Mouse (Mus musculus) heart, postnatal 36 days (tissue): ENCODE data around the gene Olfr1442. TPM values are rescaled to one million over a fixed set of nuclear protein-coding genes. Genes with fewer than 3 reads are reported as not detected.

Experiments
- DNase-seq, 2 experiments: peaks; one replicate each; pipeline ENCODE4 v3.0.0; 2021 to 2022
- intact Hi-C: fragments of 180-260 bp; cut with DNase I; formaldehyde crosslinking; loops from one replicate; pipeline ENCODE4 v1.15.1; 2025
- total RNA-seq, 2 experiments: library from RNA; stranded (reverse); gene quantifications; 2 replicates each; pipeline ENCODE4 v1.2.3; 2021

Olfr1442 gene
- total RNA-seq, 2 experiments from 2014 or later, result not detected

- intact Hi-C loops, result no loop called here
- no peak for DNase-seq
These were observed 55.6 kb downstream of the Olfr1442 start for GRCm38 (mm10) chr19:12725851-12726250.

Other genes starting within 250 kb of the Olfr1442 start
- gene Pfpl, start 242.5 kb upstream of the Olfr1442 start, total RNA-seq, result not detected
- gene Mpeg1, start 209.7 kb upstream of the Olfr1442 start, total RNA-seq, result 10 to 100 TPM in 1 of 2 experiments, 1 to 10 TPM in 1; 8.6 to 12.2 TPM
- gene Dtx4, start 169.0 kb upstream of the Olfr1442 start, total RNA-seq, result 1 to 10 TPM; 6.4 to 7.8 TPM
- 1 to 10 TPM; 5.9 to 6.9 TPM for gene Fam111a, start 124.7 kb upstream of the Olfr1442 start, total RNA-seq
- not detected for gene Gm4952, start 70.5 kb upstream of the Olfr1442 start, total RNA-seq
- gene Glyat, start 37.1 kb upstream of the Olfr1442 start, total RNA-seq, result not detected
- gene Olfr1443, start 7.7 kb downstream of the Olfr1442 start, total RNA-seq, result not detected
- gene Keg1, start 25.3 kb downstream of the Olfr1442 start, total RNA-seq, result not detected
- gene Cntf, start 95.2 kb downstream of the Olfr1442 start, total RNA-seq, result 1 to 10 TPM; 1.6 TPM
- gene Zfp91, start 125.7 kb downstream of the Olfr1442 start, total RNA-seq, result 10 to 100 TPM; 78.7 to 80.7 TPM
- gene Lpxn, start 125.8 kb downstream of the Olfr1442 start, total RNA-seq, result 1 to 10 TPM; 1.4 to 1.5 TPM
- not detected for gene Gm5244, start 176.2 kb downstream of the Olfr1442 start, total RNA-seq
- not detected for gene Olfr1444, start 186.8 kb downstream of the Olfr1442 start, total RNA-seq
- not detected for gene Olfr1445, start 213.4 kb downstream of the Olfr1442 start, total RNA-seq
- gene Olfr1446, start 223.1 kb downstream of the Olfr1442 start, total RNA-seq, result not detected
- not detected for gene Olfr1447, start 233.3 kb downstream of the Olfr1442 start, total RNA-seq